Mouse (Mus musculus): Measurements from ENCODE around the gene Hook1.

Hook1 gene

DNA sequence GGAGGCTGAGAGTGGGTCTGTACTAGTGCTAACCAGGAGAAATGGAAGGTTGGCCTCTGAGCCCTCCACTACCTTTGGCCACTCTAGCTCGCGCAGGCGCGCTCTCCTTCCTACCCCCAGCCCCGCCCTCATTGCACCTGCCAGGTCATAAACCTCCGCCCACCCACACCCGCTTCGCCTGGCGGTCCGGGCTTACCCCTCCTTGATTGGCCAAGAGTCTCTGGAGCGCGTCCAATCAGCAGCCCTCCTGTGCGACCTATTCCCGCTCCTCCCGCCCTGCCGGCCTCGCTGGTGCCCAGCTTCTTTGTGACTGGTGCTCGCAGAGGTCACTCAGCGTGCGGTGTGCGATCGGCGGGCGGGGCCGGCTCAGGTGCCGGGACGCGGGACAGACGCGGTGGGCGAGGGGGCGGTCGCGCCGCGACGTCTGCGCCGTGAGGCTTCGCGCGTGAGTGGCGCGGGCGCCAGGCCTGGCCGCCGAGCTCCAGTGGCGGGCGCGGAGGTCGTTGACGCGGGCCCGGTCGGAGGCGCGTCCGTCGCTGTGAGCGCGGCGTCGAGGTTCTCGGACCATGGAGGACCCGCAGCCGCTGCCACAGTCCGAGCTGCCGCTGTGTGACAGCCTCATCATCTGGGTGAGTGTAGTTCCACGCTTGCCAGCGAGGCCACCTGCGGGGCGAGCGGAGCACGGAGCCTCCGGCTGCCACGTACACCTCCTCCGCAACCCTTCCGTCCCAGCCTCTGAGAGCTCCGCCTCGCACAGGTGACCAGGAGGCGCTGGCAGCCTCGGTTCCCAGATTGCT lies at the start of gene Hook1:
Hook1 (plus strand) TSS at position 313 of the 797 bp plus-strand sequence.
- Histone ChIP-seq H3K4me3 (replicated peaks; ENCODE audit: low read length) (peak within 1 kb of the TSS; percentile 89), H3K4me1 (replicated peaks; ENCODE audit: low read depth, low read length) (peaks cover 21% of the 10 kb centered on the region)
- no peak for TF ChIP-seq CTCF (conservative IDR thresholded peaks at IDR 0.05; ENCODE audit: low read length)
- TF ChIP-seq NANOG (IDR thresholded peaks at IDR 0.05; ENCODE audit: borderline replicate concordance, low read length): no peak
- TF ChIP-seq POU5F1 (IDR thresholded peaks at IDR 0.05; ENCODE audit: borderline replicate concordance, low read length): no peak

DNA sequence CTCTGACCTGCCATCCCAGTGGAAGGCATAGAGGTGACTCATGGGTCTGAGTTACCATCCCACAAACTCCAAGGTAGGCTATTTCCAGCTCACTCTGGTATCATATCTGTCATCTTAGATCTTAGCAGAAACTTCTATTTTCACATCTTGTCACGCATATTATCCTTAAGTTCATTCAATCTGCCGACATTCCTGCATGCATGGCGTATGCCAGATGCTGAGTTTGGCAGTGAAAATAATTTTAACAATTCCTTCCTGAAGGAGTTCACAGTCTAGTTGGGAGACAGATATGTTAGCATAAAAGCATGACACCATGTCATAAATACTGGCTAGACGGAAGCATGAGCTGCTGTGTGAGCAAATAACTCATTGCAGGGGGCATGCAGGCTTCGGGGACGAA lies 49.3 kb upstream of the Hook1 start:
- H3K4me1 ChIP-seq (replicated peaks; ENCODE audit: low read depth, low read length): no peaks in the 10 kb centered on the region
- no peaks in the 10 kb centered on the region for H3K27me3 ChIP-seq (ENCODE audit: insufficient read depth, low read length)
- H3K36me3 ChIP-seq (ENCODE audit: insufficient read depth, low read length): no peaks in the 10 kb centered on the region
- H3K4me3 ChIP-seq (replicated peaks; ENCODE audit: low read length): no peak overlapping the region
- no peak for TF ChIP-seq NANOG (IDR thresholded peaks at IDR 0.05; ENCODE audit: borderline replicate concordance, low read length)
- TF ChIP-seq POU5F1 (IDR thresholded peaks at IDR 0.05; ENCODE audit: borderline replicate concordance, low read length): no peak
- TF ChIP-seq CTCF (conservative IDR thresholded peaks at IDR 0.05; ENCODE audit: low read length): no peak
- H3K9me3 ChIP-seq (ENCODE audit: low read length): no peaks in the 10 kb centered on the region

More for the DNA sequence above, at the start of gene Hook1:
- Histone ChIP-seq H3K9me3 (ENCODE audit: low read length) (no peaks in the 10 kb centered on the region), H3K27me3 (ENCODE audit: insufficient read depth, low read length) (no peaks in the 10 kb centered on the region), H3K36me3 (ENCODE audit: insufficient read depth, low read length) (peaks cover 9% of the 10 kb centered on the region)

DNA sequence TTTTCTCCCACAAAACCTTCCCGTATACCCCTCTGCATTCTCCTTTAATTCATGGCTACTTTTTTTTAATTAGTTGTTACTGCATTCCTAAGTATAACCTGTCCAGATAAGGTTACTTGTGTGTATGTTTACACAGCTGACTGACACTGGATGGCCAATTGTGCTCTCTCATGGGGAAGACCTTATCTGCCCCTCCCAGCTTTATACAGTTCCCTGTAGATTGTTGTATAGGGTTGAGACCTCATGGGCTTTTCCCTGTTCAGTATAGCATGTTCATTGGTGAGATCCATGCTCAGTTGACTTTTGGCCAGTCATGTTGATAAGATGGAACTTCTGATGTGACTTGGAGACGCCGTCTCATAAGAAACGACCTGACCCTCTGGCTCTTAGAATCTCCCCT lies 46.6 kb upstream of the Hook1 start:
- Histone ChIP-seq H3K4me1 (replicated peaks; ENCODE audit: low read depth, low read length) (no peaks in the 10 kb centered on the region), H3K36me3 (ENCODE audit: insufficient read depth, low read length) (no peaks in the 10 kb centered on the region), H3K4me3 (replicated peaks; ENCODE audit: low read length) (no peak overlapping the region), H3K9me3 (ENCODE audit: low read length) (no peaks in the 10 kb centered on the region), H3K27me3 (ENCODE audit: insufficient read depth, low read length) (no peaks in the 10 kb centered on the region)
- TF ChIP-seq POU5F1 (IDR thresholded peaks at IDR 0.05; ENCODE audit: borderline replicate concordance, low read length) (no peak), NANOG (IDR thresholded peaks at IDR 0.05; ENCODE audit: borderline replicate concordance, low read length) (no peak), CTCF (conservative IDR thresholded peaks at IDR 0.05; ENCODE audit: low read length) (no peak)

DNA sequence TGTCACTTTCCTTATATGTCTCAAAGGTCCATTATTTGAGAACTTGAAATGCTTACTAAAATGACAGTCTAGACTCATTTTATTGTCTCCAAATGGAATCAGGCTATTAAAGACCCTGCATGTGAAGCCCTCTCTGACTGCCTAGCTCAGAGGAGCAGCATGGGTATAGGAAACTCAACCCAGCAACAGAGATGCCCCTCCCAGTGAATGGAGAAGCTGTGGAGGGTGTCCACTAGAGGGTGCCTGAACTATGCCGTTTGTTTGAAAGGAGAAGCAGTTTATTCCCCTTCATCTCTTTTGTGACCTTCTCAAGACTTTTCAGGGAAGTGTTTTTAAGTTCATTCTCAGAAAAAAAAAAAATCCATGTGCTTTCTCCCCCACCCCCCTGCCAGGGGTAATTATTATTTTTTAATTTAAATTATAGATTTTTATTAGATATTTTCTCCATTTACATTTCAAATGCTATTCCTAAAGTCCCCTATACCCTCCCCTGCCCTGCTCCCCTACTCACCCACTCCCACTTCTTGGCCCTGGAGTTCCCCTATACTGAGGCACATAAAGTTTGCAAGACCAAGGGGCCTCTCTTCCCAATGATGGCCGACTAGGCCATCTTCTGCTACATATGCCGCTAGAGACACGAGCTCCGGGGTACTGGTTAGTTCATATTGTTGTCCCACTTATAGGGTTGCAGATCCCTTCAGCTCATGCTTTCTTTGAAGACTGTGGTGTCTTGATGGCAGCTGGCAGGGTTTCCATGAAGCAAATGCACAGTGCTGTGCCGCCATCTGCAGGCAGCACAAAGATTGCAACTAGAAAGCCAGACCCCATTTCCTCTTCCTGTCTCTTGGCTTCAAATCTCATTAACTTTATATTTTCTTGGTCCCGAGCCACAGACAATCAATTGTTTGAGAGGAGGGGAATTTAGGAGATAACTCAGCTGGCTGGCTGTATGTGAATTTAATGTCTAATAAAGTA lies 42.5 kb upstream of the Hook1 start:
- no peaks in the 10 kb centered on the region for H3K9me3 ChIP-seq (ENCODE audit: low read length)
- no peaks in the 10 kb centered on the region for H3K36me3 ChIP-seq (ENCODE audit: insufficient read depth, low read length)
- no peak overlapping the region for H3K4me3 ChIP-seq (replicated peaks; ENCODE audit: low read length)
- no peak for TF ChIP-seq POU5F1 (IDR thresholded peaks at IDR 0.05; ENCODE audit: borderline replicate concordance, low read length)
- peak; percentile 54 for TF ChIP-seq CTCF (conservative IDR thresholded peaks at IDR 0.05; ENCODE audit: low read length)
- TF ChIP-seq NANOG (IDR thresholded peaks at IDR 0.05; ENCODE audit: borderline replicate concordance, low read length): no peak
- no peaks in the 10 kb centered on the region for H3K27me3 ChIP-seq (ENCODE audit: insufficient read depth, low read length)
- H3K4me1 ChIP-seq (replicated peaks; ENCODE audit: low read depth, low read length): no peaks in the 10 kb centered on the region

DNA sequence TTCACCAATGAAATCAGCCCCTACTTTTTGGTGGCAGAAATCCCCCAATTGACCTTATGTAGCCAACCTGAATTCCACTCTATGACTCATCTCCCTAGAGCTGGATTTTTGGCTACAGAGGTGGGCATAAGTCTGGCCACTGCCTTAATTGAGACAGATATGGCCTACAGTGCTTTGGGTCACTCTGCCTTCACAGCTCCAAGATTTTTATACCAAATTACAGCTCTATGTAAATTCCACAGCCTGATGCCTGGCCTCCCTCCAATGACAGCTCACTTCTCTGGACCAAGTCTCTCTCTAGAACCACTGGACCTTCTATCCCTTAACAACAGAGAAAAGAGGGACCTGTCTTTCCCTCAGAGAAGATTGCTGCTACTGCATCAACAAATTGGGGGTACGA lies 38.2 kb upstream of the Hook1 start:
- H3K9me3 ChIP-seq (ENCODE audit: low read length): no peaks in the 10 kb centered on the region
- H3K4me1 ChIP-seq (replicated peaks; ENCODE audit: low read depth, low read length): no peaks in the 10 kb centered on the region
- TF ChIP-seq CTCF (conservative IDR thresholded peaks at IDR 0.05; ENCODE audit: low read length) (no peak), POU5F1 (IDR thresholded peaks at IDR 0.05; ENCODE audit: borderline replicate concordance, low read length) (no peak), NANOG (IDR thresholded peaks at IDR 0.05; ENCODE audit: borderline replicate concordance, low read length) (no peak)
- no peaks in the 10 kb centered on the region for H3K27me3 ChIP-seq (ENCODE audit: insufficient read depth, low read length)
- no peak overlapping the region for H3K4me3 ChIP-seq (replicated peaks; ENCODE audit: low read length)
- H3K36me3 ChIP-seq (ENCODE audit: insufficient read depth, low read length): no peaks in the 10 kb centered on the region

DNA sequence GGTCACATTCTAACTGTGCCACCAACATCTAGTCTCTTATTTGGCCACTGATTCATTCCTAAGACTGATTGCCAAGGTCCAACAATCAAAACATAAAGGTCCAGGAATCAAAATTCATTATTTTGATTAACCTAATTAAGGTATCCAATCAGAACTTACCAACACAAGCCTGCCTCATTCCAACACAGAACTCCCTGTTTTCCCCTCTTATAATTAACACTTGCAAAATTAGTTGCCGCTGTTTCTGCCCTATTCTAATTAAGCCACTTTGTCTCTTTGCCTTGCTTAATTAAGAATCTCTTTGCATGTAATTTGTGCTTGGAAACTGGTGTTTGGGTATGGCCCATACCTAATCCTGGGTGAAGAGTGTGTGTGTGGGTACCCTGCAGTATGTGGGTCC lies 37.1 kb upstream of the Hook1 start:
- no peaks in the 10 kb centered on the region for H3K9me3 ChIP-seq (ENCODE audit: low read length)
- H3K36me3 ChIP-seq (ENCODE audit: insufficient read depth, low read length): no peaks in the 10 kb centered on the region
- no peaks in the 10 kb centered on the region for H3K27me3 ChIP-seq (ENCODE audit: insufficient read depth, low read length)
- TF ChIP-seq NANOG (IDR thresholded peaks at IDR 0.05; ENCODE audit: borderline replicate concordance, low read length) (no peak), POU5F1 (IDR thresholded peaks at IDR 0.05; ENCODE audit: borderline replicate concordance, low read length) (no peak), CTCF (conservative IDR thresholded peaks at IDR 0.05; ENCODE audit: low read length) (no peak)
- H3K4me3 ChIP-seq (replicated peaks; ENCODE audit: low read length): no peak overlapping the region
- H3K4me1 ChIP-seq (replicated peaks; ENCODE audit: low read depth, low read length): no peaks in the 10 kb centered on the region

DNA sequence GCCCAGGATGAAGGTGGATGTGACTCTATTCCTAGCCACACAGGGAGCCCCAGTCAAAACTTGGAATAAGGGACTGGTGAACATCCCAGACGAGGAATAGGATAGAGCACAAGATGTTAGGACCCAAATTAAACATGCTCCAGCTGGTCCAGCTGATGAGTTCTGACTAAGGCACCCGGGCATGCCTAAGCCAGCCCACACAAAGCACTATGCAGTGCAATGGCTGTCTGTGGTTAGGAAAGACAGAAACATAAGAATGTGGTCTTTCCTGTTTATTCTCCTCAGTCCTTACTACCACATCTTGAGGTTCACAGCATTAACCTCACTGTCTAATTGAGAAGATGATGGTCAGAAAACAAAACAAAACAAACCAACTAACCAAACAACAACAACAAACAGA lies 35.7 kb upstream of the Hook1 start:
- Histone ChIP-seq H3K4me1 (replicated peaks; ENCODE audit: low read depth, low read length) (no peaks in the 10 kb centered on the region), H3K4me3 (replicated peaks; ENCODE audit: low read length) (no peak overlapping the region), H3K36me3 (ENCODE audit: insufficient read depth, low read length) (no peaks in the 10 kb centered on the region), H3K9me3 (ENCODE audit: low read length) (no peaks in the 10 kb centered on the region), H3K27me3 (ENCODE audit: insufficient read depth, low read length) (no peaks in the 10 kb centered on the region)
- TF ChIP-seq POU5F1 (IDR thresholded peaks at IDR 0.05; ENCODE audit: borderline replicate concordance, low read length): no peak
- no peak for TF ChIP-seq NANOG (IDR thresholded peaks at IDR 0.05; ENCODE audit: borderline replicate concordance, low read length)

DNA sequence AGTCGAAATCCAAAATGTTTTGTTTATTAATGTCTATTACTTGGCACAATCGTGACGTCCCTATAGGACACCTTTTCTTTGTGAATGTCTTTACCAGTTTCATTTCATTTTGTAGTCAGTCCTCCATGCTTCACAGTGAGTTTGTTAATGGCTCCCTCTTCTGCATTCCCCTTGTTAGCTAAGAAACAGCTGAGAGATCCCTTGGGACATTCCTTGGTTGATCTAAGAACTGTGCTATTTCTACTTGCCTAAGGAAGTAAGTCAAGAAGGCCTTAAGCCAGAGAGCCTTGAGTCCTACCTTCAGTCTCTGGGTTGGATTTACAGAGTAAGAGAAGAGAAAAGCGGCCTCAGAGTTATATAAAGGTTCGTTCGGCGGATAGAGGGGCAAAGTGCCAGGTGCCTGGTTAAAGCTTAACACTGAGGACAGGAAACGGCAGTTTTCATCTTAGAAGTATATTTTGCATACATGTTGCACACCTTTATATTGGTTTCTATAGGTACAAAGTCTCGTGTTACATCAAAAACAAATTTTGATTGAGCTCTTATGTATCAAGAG lies 33.2 kb upstream of the Hook1 start:
- no peaks in the 10 kb centered on the region for H3K36me3 ChIP-seq (ENCODE audit: insufficient read depth, low read length)
- no peak overlapping the region for H3K4me3 ChIP-seq (replicated peaks; ENCODE audit: low read length)
- no peaks in the 10 kb centered on the region for H3K9me3 ChIP-seq (ENCODE audit: low read length)
- TF ChIP-seq POU5F1 (IDR thresholded peaks at IDR 0.05; ENCODE audit: borderline replicate concordance, low read length) (no peak), NANOG (IDR thresholded peaks at IDR 0.05; ENCODE audit: borderline replicate concordance, low read length) (no peak), CTCF (conservative IDR thresholded peaks at IDR 0.05; ENCODE audit: low read length) (no peak)
- H3K4me1 ChIP-seq (replicated peaks; ENCODE audit: low read depth, low read length): no peaks in the 10 kb centered on the region
- H3K27me3 ChIP-seq (ENCODE audit: insufficient read depth, low read length): no peaks in the 10 kb centered on the region

All from E14TG2a.4 (cell line).